Mouse (Mus musculus) intestine, embryonic 14.5 days (tissue): ENCODE data around the gene Baz1a. TPM values are rescaled to one million over a fixed set of nuclear protein-coding genes. Genes with fewer than 3 reads are reported as not detected.

Source experiments
- ATAC-seq: fragments of 200-750 bp; cut with Nextera tagmentation; replicated peaks from 2 replicates; pipeline ENCODE4 v1.8.0; 2017; ENCODE audit warnings: low read depth, moderate number of reproducible peaks, moderate TSS enrichment, moderate library complexity; ENCODE audit not compliant: low FRiP score, low TSS enrichment
- DNase-seq: peaks from one replicate; pipeline ENCODE4 v3.0.0-alpha.2; 2018; ENCODE audit warnings: low spot score
- H3K27ac ChIP-seq: fragments of 300-500 bp; sonication (generic); 2 replicates; pipeline ENCODE4 v1.5.1; 2014; ENCODE audit warnings: low read depth, mild to moderate bottlenecking, control low read depth
- H3K27me3 ChIP-seq: fragments of 300-500 bp; sonication (generic); replicated peaks from 2 replicates; pipeline ENCODE4 v1.6.1; 2014; ENCODE audit warnings: low read length, control low read depth; ENCODE audit not compliant: control insufficient read depth, insufficient read depth
- H3K36me3 ChIP-seq: fragments of 300-500 bp; sonication (generic); 2 replicates; pipeline ENCODE4 v1.6.1; 2014; ENCODE audit warnings: low read length, control low read depth; ENCODE audit not compliant: control insufficient read depth, insufficient read depth
- H3K4me1 ChIP-seq: fragments of 300-500 bp; sonication (generic); replicated peaks from 2 replicates; pipeline ENCODE4 v1.6.1; 2014; ENCODE audit warnings: low read length, control low read depth, mixed read lengths; ENCODE audit not compliant: control insufficient read depth, insufficient read depth
- H3K4me2 ChIP-seq: fragments of 300-500 bp; sonication (generic); 2 replicates; pipeline ENCODE4 v1.6.1; 2014; ENCODE audit warnings: low read length
- H3K4me3 ChIP-seq: fragments of 300-500 bp; sonication (generic); 2 replicates; pipeline ENCODE4 v1.5.1; 2014; ENCODE audit warnings: low read depth, low read length, control low read depth, mixed read lengths
- H3K9ac ChIP-seq: fragments of 300-500 bp; sonication (generic); 2 replicates; pipeline ENCODE4 v1.6.1; 2014; ENCODE audit warnings: mild to moderate bottlenecking, low read length
- H3K9me3 ChIP-seq: fragments of 300-500 bp; sonication (generic); 2 replicates; pipeline ENCODE4 v1.6.1; 2016; ENCODE audit warnings: low read length, control low read depth; ENCODE audit not compliant: control insufficient read depth
- WGBS: fragments of 180-500 bp; shearing (Covaris S2); extraction: QIAGEN DNeasy Blood & Tissue Kit; methylation state at CpG from one replicate; pipeline ENCODE4 v1.1.7; 2014; 5-methylcytosine and 5-hydroxymethylcytosine counted together
- polyA plus RNA-seq: library from polyadenylated mRNA; unstranded; fragments of >200 nt; fragmentation: Nextera tagmentation; extraction: Ambion mirVana; gene quantifications from 2 replicates; pipeline ENCODE4 v1.2.1, GENCODE M21; 2014

Baz1a gene
- 26.5 and 28.9 TPM in 2 replicates for polyA plus RNA-seq

DNA sequence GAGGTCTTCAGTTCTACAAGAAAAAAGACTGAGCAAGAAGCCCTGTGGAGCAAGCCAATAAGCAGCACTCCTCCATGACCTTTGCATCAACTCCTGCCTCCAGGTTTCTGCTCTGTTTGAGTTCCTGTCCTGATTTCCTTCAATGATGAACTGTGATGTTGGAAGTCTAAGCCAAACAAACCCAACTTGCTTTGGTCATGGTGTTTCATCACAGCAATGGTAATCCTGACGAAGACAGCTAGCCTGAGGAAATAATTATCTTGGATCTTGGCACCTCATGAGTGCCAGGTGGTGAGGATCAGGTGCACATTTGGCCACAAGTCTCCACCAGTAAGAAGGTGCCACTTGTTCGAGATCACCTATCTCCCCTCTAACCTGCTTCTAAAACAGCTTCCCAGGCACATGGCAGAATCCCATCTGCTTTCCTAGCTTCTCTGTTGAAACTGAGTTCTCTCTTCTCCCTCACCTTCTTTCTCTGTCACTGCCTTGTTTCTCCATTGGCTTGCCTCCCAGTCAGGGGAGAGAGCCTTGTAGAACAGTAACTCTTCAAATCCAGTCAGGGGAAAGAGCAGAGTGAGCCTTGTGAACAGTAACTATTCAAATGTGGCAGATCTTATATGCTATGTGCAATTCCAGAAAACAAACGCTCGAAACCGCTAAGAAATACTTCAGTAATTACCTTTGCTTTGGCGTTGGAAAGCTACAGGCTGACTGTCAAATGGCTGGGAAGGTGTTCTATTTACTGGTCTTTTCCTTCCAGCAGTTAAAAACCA lies at the start of gene Baz1a:
TSS of gene Baz1a (minus strand) at position 723 of the 773 bp plus-strand sequence.
- 84% methylated on average over 6 of the region's 6 CpGs for WGBS
- ATAC-seq (no peak), DNase-seq (no peak)
- Histone ChIP-seq H3K4me3 (no peak within 1 kb of the TSS), H3K4me2 (no peak within 1 kb of the TSS), H3K4me1 (no peaks in the 10 kb centered on the region), H3K9ac (no peak within 1 kb of the TSS), H3K9me3 (no peaks in the 10 kb centered on the region), H3K36me3 (no peaks in the 10 kb centered on the region), H3K27me3 (no peaks in the 10 kb centered on the region), H3K27ac (no peak within 1 kb of the TSS)

DNA sequence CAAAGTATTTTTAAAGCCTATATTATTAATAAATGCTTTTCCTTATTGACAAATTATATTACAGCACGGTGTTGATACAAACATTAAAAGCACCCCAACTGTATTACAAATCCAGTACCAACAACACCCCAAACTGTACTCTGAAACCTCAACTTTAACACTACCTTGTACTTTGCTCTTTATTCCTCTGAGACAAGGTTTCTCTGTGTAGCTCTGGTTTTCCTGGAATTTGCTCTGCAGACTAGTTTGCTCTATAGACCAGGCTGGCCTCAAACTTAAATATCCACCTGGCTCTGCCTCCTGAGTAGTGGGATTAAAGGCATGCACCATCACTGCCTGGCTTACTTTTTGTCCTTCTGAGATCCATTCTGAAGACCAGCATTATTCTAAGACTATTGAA lies 48.0 kb upstream of the Baz1a start:
- no peak for DNase-seq
- Histone ChIP-seq H3K4me2 (no peak overlapping the region), H3K9me3 (no peaks in the 10 kb centered on the region), H3K27me3 (no peaks in the 10 kb centered on the region), H3K36me3 (peaks cover 21% of the 10 kb centered on the region), H3K4me1 (no peaks in the 10 kb centered on the region), H3K27ac (no peak overlapping the region), H3K4me3 (no peak overlapping the region), H3K9ac (no peak overlapping the region)
- 85% methylated on average over 1 of the region's 1 CpGs for WGBS
- ATAC-seq, result no peak

DNA sequence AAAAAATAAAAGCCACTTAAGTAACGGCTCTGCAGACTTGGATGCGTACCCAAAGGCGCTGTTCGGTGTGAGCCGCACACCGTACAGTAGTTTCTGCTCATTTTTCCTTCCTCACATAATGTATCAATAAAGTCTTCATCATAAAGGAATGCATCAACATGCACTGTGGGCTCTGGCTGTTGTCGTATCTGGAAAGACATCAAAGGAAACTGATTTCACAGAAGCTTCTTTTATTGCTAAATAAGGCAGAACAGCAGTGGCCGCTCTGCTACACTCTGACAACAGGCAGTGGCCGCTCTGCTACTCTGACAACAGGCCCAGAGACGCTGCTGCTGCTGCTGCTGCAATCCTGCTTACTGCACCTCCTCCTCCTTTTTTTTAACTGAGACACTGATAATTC lies 46.9 kb upstream of the Baz1a start:
- H3K27me3 ChIP-seq, result no peaks in the 10 kb centered on the region
- no peaks in the 10 kb centered on the region for H3K9me3 ChIP-seq
- no peak overlapping the region for H3K4me2 ChIP-seq
- 74% methylated on average over 10 of the region's 10 CpGs for WGBS
- ATAC-seq (no peak), DNase-seq (no peak)
- H3K27ac ChIP-seq, result no peak overlapping the region
- H3K36me3 ChIP-seq, result peaks cover 26% of the 10 kb centered on the region
- H3K4me3 ChIP-seq, result no peak overlapping the region
- no peaks in the 10 kb centered on the region for H3K4me1 ChIP-seq
- no peak overlapping the region for H3K9ac ChIP-seq

DNA sequence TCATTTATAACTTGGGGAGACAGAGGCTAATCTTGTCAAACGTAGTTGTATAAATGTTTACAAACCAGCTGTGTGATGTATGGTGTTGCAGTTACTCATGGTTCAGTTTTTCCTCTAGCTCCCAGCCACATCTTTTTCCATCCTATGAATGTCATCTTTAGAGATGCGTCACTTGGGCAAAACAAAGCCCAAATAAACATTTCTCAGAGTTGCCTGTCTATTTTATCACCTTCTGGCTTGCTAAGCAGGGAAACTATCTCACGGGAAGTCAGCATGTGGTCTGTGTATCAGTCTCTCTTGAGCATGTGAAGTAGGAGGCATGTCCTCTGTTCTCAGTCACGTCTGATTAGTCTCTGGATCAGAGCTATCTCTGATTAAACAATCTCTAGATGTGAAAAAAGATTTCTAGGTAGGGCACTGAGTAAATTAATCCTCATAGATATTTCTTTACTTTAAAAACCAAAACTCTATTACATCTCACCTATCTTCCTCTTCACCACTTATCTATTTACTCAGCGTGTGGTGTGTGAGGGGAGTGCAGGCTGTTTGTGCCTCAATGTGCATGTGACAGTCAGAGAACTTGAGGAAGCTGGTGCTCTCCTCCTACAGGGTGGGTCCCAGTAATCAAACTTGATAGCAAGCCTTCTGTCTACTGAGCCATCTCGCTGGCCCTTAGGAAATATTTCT lies 46.2 kb upstream of the Baz1a start:
- no peaks in the 10 kb centered on the region for H3K27me3 ChIP-seq
- no peak overlapping the region for H3K4me2 ChIP-seq
- WGBS, result 61% methylated on average over 6 of the region's 6 CpGs
- no peak overlapping the region for H3K4me3 ChIP-seq
- H3K9me3 ChIP-seq, result no peaks in the 10 kb centered on the region
- H3K36me3 ChIP-seq, result peaks cover 30% of the 10 kb centered on the region
- no peak overlapping the region for H3K9ac ChIP-seq
- ATAC-seq (no peak), DNase-seq (no peak)
- no peak overlapping the region for H3K27ac ChIP-seq
- H3K4me1 ChIP-seq, result no peaks in the 10 kb centered on the region

DNA sequence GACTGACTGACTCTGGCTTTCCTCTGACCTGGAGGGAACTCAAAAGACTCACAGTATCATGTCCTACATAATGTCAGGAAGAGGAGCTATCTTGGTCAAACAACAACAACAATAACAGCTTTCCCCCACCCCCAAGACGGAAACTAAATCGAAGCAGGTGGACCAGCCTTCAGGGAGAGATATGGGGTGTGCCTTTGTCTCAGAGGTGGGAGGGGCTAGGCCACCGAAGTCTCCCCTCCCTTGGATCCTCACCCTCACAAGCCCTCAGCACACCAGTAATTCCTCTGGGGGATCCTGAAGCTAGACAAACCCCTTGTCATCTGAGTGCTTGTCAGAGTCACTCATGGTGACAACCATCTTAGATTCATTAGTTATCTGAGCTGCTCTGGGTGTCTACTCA lies 45.7 kb upstream of the Baz1a start:
- no peak overlapping the region for H3K4me2 ChIP-seq
- H3K36me3 ChIP-seq, result peaks cover 30% of the 10 kb centered on the region
- WGBS, result 71% methylated on average over 3 of the region's 3 CpGs
- H3K4me3 ChIP-seq, result no peak overlapping the region
- ATAC-seq (no peak), DNase-seq (no peak)
- H3K9me3 ChIP-seq, result no peaks in the 10 kb centered on the region
- H3K27me3 ChIP-seq, result no peaks in the 10 kb centered on the region
- no peak overlapping the region for H3K27ac ChIP-seq
- H3K4me1 ChIP-seq, result no peaks in the 10 kb centered on the region
- no peak overlapping the region for H3K9ac ChIP-seq

DNA sequence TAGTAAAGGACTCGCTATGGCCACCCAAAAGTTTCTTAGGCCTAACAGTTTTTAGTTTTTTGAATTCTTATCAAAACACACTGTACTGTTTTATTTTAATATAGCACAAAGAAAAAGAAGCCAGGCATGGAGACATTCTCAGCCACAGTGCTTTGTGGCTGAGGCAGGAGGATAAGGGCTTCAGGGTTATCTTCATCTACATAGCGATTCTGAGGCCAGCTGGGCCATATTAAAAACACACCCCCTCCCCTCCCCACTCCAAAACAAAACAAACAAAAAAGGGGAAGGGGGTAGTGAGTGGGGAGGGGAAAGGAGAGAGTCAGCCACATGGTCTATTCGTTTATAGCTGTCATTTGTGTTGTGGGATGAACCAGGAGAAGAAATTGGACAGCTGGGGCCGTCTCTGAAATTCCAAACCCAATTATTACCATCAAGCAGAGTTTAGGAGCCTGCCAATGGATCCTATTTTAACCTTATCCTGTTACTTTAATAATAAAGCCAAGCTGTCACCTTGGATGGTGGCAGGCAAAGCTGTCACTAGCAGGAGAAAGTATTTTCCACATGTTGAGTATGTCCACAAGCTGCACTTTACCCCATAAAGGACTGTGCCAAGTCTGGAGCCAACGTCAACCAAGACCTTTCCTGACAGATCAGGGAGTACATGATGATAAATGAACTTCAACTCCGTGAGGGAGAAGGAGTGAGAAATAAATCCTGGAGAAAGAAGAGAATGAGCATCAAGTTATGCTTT lies 44.9 kb upstream of the Baz1a start:
- ATAC-seq (no peak), DNase-seq (no peak)
- no peak overlapping the region for H3K9ac ChIP-seq
- H3K27ac ChIP-seq, result no peak overlapping the region
- 66% methylated on average over 6 of the region's 6 CpGs for WGBS
- no peak overlapping the region for H3K4me3 ChIP-seq
- H3K9me3 ChIP-seq, result no peaks in the 10 kb centered on the region
- H3K36me3 ChIP-seq, result peaks cover 30% of the 10 kb centered on the region
- H3K4me1 ChIP-seq, result no peaks in the 10 kb centered on the region
- no peak overlapping the region for H3K4me2 ChIP-seq
- no peaks in the 10 kb centered on the region for H3K27me3 ChIP-seq

DNA sequence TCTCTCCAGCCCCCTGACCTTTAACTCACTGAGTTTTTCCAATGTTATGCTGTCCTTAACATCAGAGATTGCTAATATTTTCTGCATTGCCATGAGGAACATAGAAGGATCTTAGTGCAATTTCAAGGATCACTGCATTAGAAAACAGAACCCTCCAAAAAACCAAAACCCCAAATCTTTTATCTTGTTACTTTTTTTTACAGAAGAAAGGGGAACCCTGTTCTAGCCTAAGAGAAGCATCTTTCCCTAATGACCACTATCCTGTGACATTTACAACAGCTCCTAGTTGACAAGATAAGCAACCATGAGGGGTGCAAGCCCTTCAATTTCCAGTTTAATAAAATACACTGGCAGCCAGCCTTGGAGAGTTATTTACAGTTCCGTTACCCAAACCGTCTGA lies 42.6 kb upstream of the Baz1a start:
- peaks cover 30% of the 10 kb centered on the region for H3K36me3 ChIP-seq
- no peak for DNase-seq
- no peaks in the 10 kb centered on the region for H3K4me1 ChIP-seq
- H3K4me3 ChIP-seq, result no peak overlapping the region
- WGBS, result 78% methylated on average over 2 of the region's 2 CpGs
- H3K27me3 ChIP-seq, result no peaks in the 10 kb centered on the region
- H3K4me2 ChIP-seq, result no peak overlapping the region
- H3K9ac ChIP-seq, result no peak overlapping the region
- no peaks in the 10 kb centered on the region for H3K9me3 ChIP-seq
- H3K27ac ChIP-seq, result no peak overlapping the region
- no peak for ATAC-seq

DNA sequence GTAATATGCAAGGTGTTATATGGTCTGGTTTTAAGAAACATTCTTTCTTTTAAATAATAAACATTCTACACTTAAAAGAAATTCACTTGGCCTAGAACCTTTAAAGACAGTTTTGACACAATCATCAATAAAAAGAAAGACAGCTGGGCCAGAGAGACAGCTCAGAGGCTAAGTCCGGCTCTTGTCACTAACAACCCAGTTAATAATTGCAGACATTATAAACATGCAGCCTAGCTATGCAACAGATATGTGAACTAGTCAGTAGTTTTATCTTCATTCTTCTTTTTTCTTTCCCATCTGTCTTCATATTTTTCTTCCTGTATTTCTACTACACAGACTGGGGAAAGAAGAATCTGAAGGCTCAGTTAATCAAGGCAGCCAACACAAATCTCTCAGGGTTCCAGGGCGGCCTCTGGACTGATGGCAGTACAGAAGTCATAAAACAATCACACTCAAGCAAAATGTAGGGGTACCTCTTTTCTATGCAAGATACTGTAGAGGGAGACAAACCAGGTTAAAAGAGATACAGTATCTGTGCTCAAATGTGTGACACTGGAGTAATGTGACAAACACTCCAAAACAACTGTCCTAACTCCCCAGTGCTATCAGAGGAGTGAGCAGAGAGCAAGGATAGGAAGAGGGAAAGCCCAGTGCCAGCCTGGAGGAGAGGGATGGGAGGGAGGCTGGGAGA lies 40.5 kb upstream of the Baz1a start:
- Histone ChIP-seq H3K4me2 (no peak overlapping the region), H3K9ac (no peak overlapping the region), H3K4me1 (no peaks in the 10 kb centered on the region), H3K27ac (no peak overlapping the region), H3K4me3 (no peak overlapping the region), H3K27me3 (no peaks in the 10 kb centered on the region), H3K9me3 (no peaks in the 10 kb centered on the region), H3K36me3 (peaks cover 23% of the 10 kb centered on the region)
- ATAC-seq (no peak), DNase-seq (no peak)
- whole genome bisulfite sequencing, result 49% methylated on average over 2 of the region's 2 CpGs
